Mouse (Mus musculus): ENCODE data around the gene Zc3h7b. TPM values are rescaled to one million over a fixed set of nuclear protein-coding genes. Genes with fewer than 3 reads are reported as not detected.
"Not testable (repeated sequence)": the region's sequence is repeated elsewhere in the genome, so short reads cannot be mapped to it uniquely, and the experiment has no call there.

Gene Zc3h7b
- 100 to 1,000 TPM; 163 to 181 TPM for total RNA-seq (2021)
- long read RNA-seq, experiment 1, full-length matches to known transcripts, result 3 of 17 reads
- long read RNA-seq, experiment 1, partial matches to known transcripts, result 9 of 17 reads
- long read RNA-seq, experiment 1, other reads (novel, unspliced or antisense), result 5 of 17 reads
- long read RNA-seq, experiment 2, full-length matches to known transcripts, result 1 of 14 reads
- long read RNA-seq, experiment 2, partial matches to known transcripts, result 3 of 14 reads
- long read RNA-seq, experiment 2, other reads (novel, unspliced or antisense), result 10 of 14 reads

DNA sequence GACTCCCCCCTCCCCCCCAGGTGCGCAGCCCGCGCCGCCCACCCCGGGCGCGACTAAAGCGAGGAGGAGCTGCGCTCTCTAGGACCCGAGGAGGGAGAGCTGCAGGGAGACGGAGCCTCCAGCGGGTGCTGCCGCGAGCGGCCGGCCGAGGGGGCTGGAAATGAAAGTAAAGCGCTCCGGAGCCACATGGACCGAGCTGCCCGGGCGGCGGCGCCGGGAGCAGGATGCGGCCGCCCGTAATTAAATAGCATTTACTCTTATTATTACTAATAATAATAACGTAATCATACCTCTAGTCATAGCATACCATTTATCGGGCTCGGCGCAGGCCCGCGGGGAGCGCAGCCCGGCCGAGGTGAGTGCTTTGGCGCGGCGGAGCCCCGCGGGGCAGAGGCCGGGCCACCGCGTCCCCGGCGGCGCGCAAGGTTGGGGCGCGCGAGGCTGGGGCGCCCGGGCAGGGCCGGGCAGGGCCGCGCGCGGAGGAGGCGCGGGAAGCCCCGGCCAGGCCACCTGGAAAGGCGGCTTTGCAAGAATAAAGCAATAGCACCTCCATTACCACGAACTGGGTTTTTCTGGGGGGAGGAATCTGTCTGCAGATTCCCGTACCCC, at the start of gene Zc3h7b, which contains the start of gene Rangap1:
Gene Zc3h7b (plus strand): TSS at position 66 of the 609 bp plus-strand sequence.
Gene Rangap1 (minus strand): TSS at position 539 of the 609 bp plus-strand sequence.
- peak; percentile 70 to 75 for DNase-seq (ENCODE audit: low spot score in 2 of 2)

DNA sequence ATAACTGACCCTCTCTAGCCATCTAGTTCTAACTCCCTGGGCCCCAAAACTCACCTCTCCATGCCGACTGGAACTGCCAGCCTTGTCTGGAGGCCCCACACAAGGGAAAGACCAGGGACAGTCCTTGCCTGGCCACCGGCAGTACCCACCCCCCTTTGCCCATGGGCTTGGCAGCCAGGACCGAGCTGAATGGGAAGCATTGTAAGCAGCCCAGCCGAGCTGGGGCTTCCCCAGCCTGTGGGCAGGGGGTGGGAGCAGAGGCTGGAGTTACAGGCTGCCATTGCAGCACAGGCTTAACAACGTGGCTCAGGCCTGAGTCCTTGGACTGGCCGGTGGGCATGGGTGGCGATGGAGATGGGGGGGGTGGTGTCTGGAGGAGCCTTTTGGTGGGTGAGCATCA, 47.7 kb upstream of the Zc3h7b start, which contains the start of gene Chadl:
Gene Chadl (minus strand): TSS at position 113 of the 400 bp plus-strand sequence.
- peak in 1 of 2 experiments; percentile 33 for DNase-seq (ENCODE audit: low spot score in 2 of 2)

- DNase-seq (ENCODE audit: low spot score in 2 of 2), result peak in 1 of 2 experiments; percentile 21
These were observed 47.0 kb upstream of the Zc3h7b start for GRCm38 (mm10) chr15:81697847-81698246.

DNA sequence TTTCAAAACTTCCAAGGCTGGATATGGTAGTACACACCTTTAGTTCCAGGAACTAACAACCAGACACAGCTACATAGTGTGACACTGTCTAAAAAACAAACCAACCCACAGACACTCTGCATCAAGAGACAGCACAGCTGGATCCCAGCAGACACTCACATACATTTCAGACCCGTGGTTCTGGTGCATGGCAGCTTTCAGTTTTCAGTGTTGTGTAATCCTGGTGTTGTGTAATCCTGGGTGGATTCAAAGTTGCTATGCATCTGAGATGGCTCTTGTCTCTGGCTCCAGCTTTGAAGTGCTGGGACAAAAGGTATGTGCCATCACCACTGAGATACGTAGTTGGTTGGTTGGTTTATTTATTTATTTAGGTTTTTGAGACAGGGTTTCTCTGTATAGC, 46.3 kb upstream of the Zc3h7b start:
- no peak for DNase-seq (ENCODE audit: low spot score in 2 of 2)

GRCm38 (mm10) chr15:81700161-81700560, 44.7 kb upstream of the Zc3h7b start:
- DNase-seq (ENCODE audit: low spot score in 2 of 2), result no peak

DNA sequence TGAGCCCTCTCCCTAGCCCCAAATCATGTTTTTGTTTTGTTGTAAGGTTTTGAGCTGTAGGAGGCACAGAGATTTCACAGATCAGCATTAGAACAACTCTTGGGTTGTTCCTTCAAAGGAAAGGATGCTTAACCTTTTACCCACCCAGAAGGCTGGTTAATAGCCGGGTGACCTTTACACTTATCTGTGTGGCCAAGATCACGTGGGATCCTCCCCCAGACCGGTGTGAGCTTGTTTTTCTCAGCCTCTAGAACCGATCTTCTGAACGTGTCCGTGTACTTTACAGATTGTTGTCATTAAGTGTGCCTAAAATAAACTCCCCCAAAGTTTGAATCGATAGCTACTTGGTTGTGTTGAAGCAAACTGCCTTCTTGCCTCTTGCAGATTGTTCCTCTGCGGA, 44.3 kb upstream of the Zc3h7b start:
- no peak for DNase-seq (ENCODE audit: low spot score in 2 of 2)

DNA sequence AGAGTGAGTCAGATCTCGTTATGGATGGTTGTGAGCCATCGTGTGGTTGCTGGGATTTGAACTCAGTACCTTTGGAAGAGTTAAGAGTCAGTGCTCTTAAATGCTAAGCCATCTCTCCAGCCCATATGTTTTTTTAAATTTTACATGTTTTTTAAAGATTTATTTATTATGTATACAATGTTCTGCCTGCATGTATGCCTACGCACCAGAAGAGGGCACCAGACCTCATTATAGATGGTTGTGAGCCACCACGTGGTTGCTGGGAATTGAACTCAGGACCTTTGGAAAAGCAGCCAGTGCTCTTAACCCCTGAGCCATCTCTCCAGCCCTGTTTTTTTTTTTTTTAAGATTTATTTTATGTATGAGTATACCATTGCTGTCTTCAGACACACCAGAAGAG, 43.5 kb upstream of the Zc3h7b start:
- DNase-seq (ENCODE audit: low spot score in 2 of 2), result not testable (repeated sequence)

- DNase-seq (ENCODE audit: low spot score in 2 of 2), result no peak
These were observed 42.4 kb upstream of the Zc3h7b start for GRCm38 (mm10) chr15:81702306-81703093.

DNA sequence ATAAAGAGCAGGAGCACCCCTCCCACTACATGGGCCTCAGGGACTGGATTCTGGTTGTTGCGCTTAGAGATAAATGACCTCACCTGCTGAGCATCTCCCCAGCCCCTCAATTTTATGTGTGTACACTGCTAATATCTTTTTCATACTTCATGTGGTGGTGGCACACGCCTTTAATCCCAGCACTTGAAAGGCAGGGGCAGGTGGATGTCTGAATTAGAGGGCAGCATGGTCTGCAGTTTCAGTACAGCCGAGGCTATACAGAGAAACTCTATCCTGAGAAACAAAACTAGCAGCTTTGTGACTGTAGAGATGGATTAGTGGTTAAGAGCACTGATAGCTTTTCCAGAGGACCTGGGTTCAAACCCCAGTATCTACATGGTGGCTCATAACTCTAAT, 41.8 kb upstream of the Zc3h7b start:
- DNase-seq (ENCODE audit: low spot score in 2 of 2), result no peak

DNA sequence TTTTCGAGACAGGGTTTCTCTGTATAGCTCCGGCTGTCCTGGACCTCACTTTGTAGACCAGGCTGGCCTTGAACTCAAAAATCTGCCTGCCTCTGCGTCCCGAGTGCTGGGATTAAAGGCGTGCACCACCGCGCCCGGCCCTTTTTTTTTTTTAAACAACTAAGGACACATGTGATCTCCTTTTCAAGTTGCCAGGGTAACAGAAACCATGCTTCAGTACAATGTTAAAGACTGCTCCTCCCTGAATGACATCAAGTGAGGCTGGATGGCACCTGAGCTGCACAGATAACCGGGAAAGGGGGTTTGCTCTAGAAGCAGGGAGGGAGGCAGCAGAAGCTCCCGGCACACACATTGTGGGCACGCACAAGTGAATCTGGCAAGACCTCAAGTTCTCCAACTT, 35.9 kb upstream of the Zc3h7b start:
- DNase-seq (ENCODE audit: low spot score in 2 of 2), result no peak

DNA sequence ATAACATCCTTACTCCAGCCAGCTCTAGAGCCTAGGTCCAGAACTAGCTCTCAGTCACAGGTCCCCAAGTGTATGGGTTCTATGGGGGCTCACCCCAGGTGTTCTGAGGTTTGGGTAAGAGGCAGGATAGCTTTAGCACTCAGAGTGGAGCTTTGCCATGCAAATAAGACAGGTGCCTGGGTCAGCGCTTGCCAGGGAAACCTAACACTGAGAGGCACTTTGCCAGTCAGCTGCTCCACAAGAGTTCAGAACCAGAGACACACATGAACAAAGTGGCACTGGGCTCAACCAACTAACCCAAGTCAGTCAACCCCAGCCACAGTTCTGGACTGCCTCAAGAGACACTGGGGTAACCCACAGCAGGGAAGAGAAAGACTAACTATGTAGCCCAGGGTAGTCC, 35.2 kb upstream of the Zc3h7b start:
- DNase-seq (ENCODE audit: low spot score in 2 of 2), result no peak

DNA sequence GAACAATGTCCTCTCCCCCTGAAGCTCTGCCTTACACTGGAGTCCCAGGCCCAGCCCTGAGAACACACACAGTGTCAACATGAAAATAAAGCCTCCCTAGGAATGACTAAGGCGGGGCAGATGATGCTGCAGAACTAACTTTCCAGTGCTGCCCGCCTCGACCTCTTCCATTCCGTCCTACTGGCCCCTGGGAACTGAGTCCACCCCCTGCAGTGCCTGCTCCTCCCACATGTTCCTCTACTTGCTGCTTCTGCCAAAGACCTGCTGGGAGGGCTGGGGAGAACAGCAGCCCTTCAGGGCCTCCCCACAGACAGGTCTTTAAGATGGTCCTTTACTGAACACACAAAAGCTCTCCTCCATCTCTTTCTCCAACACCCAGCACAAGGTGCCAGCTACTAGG, 34.1 kb upstream of the Zc3h7b start:
- DNase-seq (ENCODE audit: low spot score in 2 of 2), result no peak

GRCm38 (mm10) chr15:81713742-81714141, 31.1 kb upstream of the Zc3h7b start:
- DNase-seq (ENCODE audit: low spot score in 2 of 2), result no peak

- DNase-seq (ENCODE audit: low spot score in 2 of 2), result peak; percentile 14 to 44
These were observed 26.3 kb upstream of the Zc3h7b start for GRCm38 (mm10) chr15:81718336-81719138.

DNA sequence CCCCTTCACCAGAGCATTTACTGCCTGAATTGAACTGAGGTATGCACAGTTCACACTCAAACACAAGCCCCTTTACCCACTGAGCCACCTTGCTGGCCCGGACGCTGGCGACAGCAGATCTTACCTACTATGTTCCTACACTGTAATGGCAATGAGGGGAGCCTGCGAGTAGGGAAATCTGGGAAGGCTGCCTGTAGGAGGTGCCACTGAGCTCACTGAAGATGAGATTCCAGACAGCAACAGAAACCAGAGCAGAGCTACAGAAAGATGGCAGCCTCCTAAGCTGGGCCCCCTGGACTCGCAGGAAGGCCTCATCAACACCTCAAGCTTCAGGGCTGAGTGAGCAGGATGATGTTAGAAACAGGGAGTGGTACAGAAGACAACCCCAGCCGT, 25.7 kb upstream of the Zc3h7b start:
- DNase-seq (ENCODE audit: low spot score in 2 of 2), result no peak

DNA sequence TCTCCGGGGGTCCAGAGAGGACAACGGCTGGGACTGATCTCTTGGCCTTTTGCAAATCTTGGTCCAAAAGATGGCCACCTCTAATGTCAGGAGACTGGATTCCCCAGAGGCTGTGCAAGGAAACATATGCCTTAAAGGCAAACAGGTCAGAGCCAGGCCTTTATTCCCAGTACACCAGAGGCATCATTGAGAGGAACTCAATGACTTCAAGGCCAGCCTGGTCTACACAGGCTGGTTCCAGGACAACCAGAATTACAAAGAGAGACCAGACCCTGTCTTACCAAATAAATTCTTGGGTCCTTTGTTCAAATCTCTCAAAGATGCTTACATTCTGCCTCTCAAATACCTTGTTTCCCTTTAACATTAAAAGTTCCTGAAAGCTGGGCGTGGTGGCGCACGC, 22.5 kb upstream of the Zc3h7b start:
- DNase-seq (ENCODE audit: low spot score in 2 of 2), result no peak

GRCm38 (mm10) chr15:81723653-81724052, 21.2 kb upstream of the Zc3h7b start:
- DNase-seq (ENCODE audit: low spot score in 2 of 2), result no peak

DNA sequence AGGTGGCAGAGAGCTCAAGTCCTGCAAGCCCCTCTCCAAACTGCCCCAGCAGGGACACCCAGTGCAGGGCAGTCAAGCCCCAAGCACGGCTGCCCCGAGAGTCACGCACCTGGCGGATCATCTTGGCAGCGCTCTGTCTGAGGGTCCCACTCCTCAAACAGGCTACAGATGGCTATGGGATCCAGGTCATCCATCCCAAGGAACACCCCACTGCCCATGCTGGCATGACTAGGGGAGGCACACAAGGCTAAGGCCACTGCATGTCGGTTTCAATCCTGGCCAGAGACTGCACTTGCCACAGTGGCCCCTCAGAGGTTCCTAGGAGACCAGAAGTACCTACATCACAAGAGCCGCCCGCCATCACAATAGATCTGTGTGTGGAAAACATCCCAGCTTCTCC, 18.9 kb upstream of the Zc3h7b start:
- DNase-seq (ENCODE audit: low spot score in 2 of 2), result no peak

- peak; percentile 77 to 81 for DNase-seq (ENCODE audit: low spot score in 2 of 2)
These were observed 15.5 kb upstream of the Zc3h7b start for GRCm38 (mm10) chr15:81729241-81729791.

DNA sequence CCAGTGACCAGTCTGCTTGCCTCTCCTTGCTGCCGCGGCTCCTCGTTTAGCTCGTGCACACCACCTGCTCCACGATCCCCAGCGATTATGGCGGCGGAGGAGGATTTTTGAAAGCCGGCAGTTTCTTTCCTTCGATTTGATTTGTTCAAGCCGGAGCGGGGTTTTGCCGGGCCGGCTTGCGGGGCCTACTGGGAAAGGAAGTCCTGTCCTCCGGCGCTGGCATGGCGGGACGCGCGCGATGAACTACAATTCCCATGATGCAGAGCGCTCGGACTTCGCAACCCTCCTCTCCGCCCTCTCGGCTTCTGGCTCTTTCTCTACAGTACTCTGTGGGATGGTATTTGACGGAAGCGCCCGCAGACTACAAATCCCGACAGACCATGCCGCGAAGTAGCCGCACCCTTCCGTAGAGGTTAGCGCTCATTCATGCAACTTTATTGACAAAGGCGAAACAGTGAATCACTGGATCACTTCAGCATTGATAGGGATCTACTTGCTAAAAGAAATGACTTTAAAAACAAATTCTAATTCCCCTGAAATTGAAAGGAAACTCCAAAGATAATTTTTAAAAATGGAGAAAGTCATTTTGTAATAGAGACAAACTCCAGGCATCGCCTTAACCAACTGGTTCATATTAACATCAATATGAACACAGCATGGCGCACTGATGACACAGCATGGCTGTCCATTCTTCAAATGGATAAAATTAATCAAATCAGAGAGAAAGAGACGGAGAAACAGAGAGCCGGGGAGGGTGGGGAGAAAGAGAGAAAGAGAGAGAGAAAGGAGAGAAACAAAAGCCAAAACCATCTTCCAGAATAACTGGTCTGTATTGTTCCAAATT, 14.8 kb upstream of the Zc3h7b start:
- peak; percentile 97 to 99 for DNase-seq (ENCODE audit: low spot score in 2 of 2)

Measured in left cerebral cortex, adult 18-20 months (tissue).